Mouse (Mus musculus) v-Abl transformed pro-B cells (cell line): Measurements from ENCODE around the gene Brsk1.

Experiments used
- in situ Hi-C, 2 experiments: fragments of 400-800 bp; cut with MboI; formaldehyde crosslinking; loops; one replicate each; pipeline ENCODE4 v1.15.1; 2025; ENCODE audit not compliant: unreplicated experiment in 2 of 2

Brsk1 gene

GRCm38 (mm10) chr7:4690387-4690786 is at the start of gene Brsk1:
Brsk1 (plus strand) TSS chr7:4690604.
- in situ Hi-C loops = no loop called here

GRCm38 (mm10) chr7:4641155-4641554 is 49.2 kb upstream of the Brsk1 start:
- in situ Hi-C loops = loop anchor here (5.0 to 25.0 kb wide), 4 partner anchors 41 to 1354 kb away; partner anchors contain the start of genes Leng8 (in 1 of the 2), Myadm (in 1 of the 2), Nat14 (in 1 of the 2) and Prkcg (in 1 of the 2)

- in situ Hi-C loops = loop anchor here (5.0 to 25.0 kb wide), 4 partner anchors 40 to 1355 kb away; partner anchors contain the start of genes Leng8 (in 1 of the 2), Myadm (in 1 of the 2), Nat14 (in 1 of the 2) and Prkcg (in 1 of the 2)
Observed at GRCm38 (mm10) chr7:4641956-4642355, 48.4 kb upstream of the Brsk1 start.

- in situ Hi-C loops = loop anchor here (5.0 to 25.0 kb wide), 4 partner anchors 39 to 1356 kb away; partner anchors contain the start of genes Leng8 (in 1 of the 2), Myadm (in 1 of the 2), Nat14 (in 1 of the 2) and Prkcg (in 1 of the 2)
Observed at GRCm38 (mm10) chr7:4643225-4643624, 47.2 kb upstream of the Brsk1 start.

GRCm38 (mm10) chr7:4646806-4647205 is 43.6 kb upstream of the Brsk1 start:
- in situ Hi-C loops = loop anchor here (10.0 to 25.0 kb wide), 3 partner anchors 278 to 1360 kb away; partner anchors contain the start of genes Leng8 (in 1 of the 2), Myadm (in 1 of the 2), Nat14 (in 1 of the 2) and Prkcg (in 1 of the 2)

- in situ Hi-C loops = loop anchor here (10.0 to 25.0 kb wide), 3 partner anchors 278 to 1360 kb away; partner anchors contain the start of genes Leng8 (in 1 of the 2), Myadm (in 1 of the 2), Nat14 (in 1 of the 2) and Prkcg (in 1 of the 2)
Observed at GRCm38 (mm10) chr7:4647291-4647690, 43.1 kb upstream of the Brsk1 start.

- in situ Hi-C loops = loop anchor here (10.0 to 25.0 kb wide), 3 partner anchors 277 to 1361 kb away; partner anchors contain the start of genes Leng8 (in 1 of the 2), Myadm (in 1 of the 2), Nat14 (in 1 of the 2) and Prkcg (in 1 of the 2)
Observed at GRCm38 (mm10) chr7:4647992-4648391, 42.4 kb upstream of the Brsk1 start.

GRCm38 (mm10) chr7:4651581-4651980 is 38.8 kb upstream of the Brsk1 start:
- in situ Hi-C loops = loop anchor here (25.0 kb wide), 2 partner anchors 411 to 964 kb away; partner anchors contain the start of genes Mboat7 (in 2 of the 2), Tmc4 (in 2 of the 2), Tsen34 (in 2 of the 2) and U2af2 (in 1 of the 2)

GRCm38 (mm10) chr7:4652726-4653125 is 37.7 kb upstream of the Brsk1 start:
- in situ Hi-C loops = loop anchor here (25.0 kb wide), 2 partner anchors 410 to 965 kb away; partner anchors contain the start of genes Mboat7 (in 2 of the 2), Tmc4 (in 2 of the 2), Tsen34 (in 2 of the 2) and U2af2 (in 1 of the 2)

GRCm38 (mm10) chr7:4653351-4653750 is 37.1 kb upstream of the Brsk1 start:
- in situ Hi-C loops = loop anchor here (25.0 kb wide), 2 partner anchors 409 to 966 kb away; partner anchors contain the start of genes Mboat7 (in 2 of the 2), Tmc4 (in 2 of the 2), Tsen34 (in 2 of the 2) and U2af2 (in 1 of the 2)

GRCm38 (mm10) chr7:4653780-4654179 is 36.6 kb upstream of the Brsk1 start:
- in situ Hi-C loops = loop anchor here (25.0 kb wide), 2 partner anchors 409 to 966 kb away; partner anchors contain the start of genes Mboat7 (in 2 of the 2), Tmc4 (in 2 of the 2), Tsen34 (in 2 of the 2) and U2af2 (in 1 of the 2)

GRCm38 (mm10) chr7:4654221-4654620 is 36.2 kb upstream of the Brsk1 start:
- in situ Hi-C loops = loop anchor here (25.0 kb wide), 2 partner anchors 408 to 967 kb away; partner anchors contain the start of genes Mboat7 (in 2 of the 2), Tmc4 (in 2 of the 2), Tsen34 (in 2 of the 2) and U2af2 (in 1 of the 2)

- in situ Hi-C loops = loop anchor here (25.0 kb wide), 2 partner anchors 407 to 968 kb away; partner anchors contain the start of genes Mboat7 (in 2 of the 2), Tmc4 (in 2 of the 2), Tsen34 (in 2 of the 2) and U2af2 (in 1 of the 2)
Observed at GRCm38 (mm10) chr7:4655393-4655792, 35.0 kb upstream of the Brsk1 start.

- in situ Hi-C loops = loop anchor here (25.0 kb wide), 2 partner anchors 406 to 969 kb away; partner anchors contain the start of genes Mboat7 (in 2 of the 2), Tmc4 (in 2 of the 2), Tsen34 (in 2 of the 2) and U2af2 (in 1 of the 2)
Observed at GRCm38 (mm10) chr7:4655916-4656315, 34.5 kb upstream of the Brsk1 start.

- in situ Hi-C loops = loop anchor here (25.0 kb wide), 2 partner anchors 405 to 970 kb away; partner anchors contain the start of genes Mboat7 (in 2 of the 2), Tmc4 (in 2 of the 2), Tsen34 (in 2 of the 2) and U2af2 (in 1 of the 2)
Observed at GRCm38 (mm10) chr7:4656818-4657217, 33.6 kb upstream of the Brsk1 start.

- in situ Hi-C loops = loop anchor here (25.0 kb wide), 2 partner anchors 405 to 970 kb away; partner anchors contain the start of genes Mboat7 (in 2 of the 2), Tmc4 (in 2 of the 2), Tsen34 (in 2 of the 2) and U2af2 (in 1 of the 2)
Observed at GRCm38 (mm10) chr7:4657521-4658127, 32.8 kb upstream of the Brsk1 start.

- in situ Hi-C loops = loop anchor here (25.0 kb wide), 2 partner anchors 404 to 971 kb away; partner anchors contain the start of genes Mboat7 (in 2 of the 2), Tmc4 (in 2 of the 2), Tsen34 (in 2 of the 2) and U2af2 (in 1 of the 2)
Observed at GRCm38 (mm10) chr7:4658128-4658907, 32.1 kb upstream of the Brsk1 start.

- in situ Hi-C loops = loop anchor here (25.0 kb wide), 2 partner anchors 403 to 972 kb away; partner anchors contain the start of genes Mboat7 (in 2 of the 2), Tmc4 (in 2 of the 2), Tsen34 (in 2 of the 2) and U2af2 (in 1 of the 2)
Observed at GRCm38 (mm10) chr7:4658912-4659551, 31.4 kb upstream of the Brsk1 start, which contains the start of gene Ppp6r1. Ppp6r1 (minus strand) TSS chr7:4659019.
